Mouse (Mus musculus) left cerebral cortex, adult 9 months (tissue): Measurements from ENCODE around the gene Fbxo2.
"Not testable (repeated sequence)": the region's sequence is repeated elsewhere in the genome, so short reads cannot be mapped to it uniquely, and the experiment has no call there.

ENCODE experiments used
- DNase-seq, 2 experiments: peaks; one replicate each; pipeline ENCODE4 v3.0.0; 2022; ENCODE audit warnings: low spot score in 2 of 2

Fbxo2 gene

GRCm38 (mm10) chr4:148174495-148174862 lies 14.1 kb downstream of the Fbxo2 start:
- peak in 1 of 2 experiments; percentile 24 for DNase-seq

GRCm38 (mm10) chr4:148176603-148177002 lies 16.2 kb downstream of the Fbxo2 start:
- DNase-seq, result not testable (repeated sequence)

DNA sequence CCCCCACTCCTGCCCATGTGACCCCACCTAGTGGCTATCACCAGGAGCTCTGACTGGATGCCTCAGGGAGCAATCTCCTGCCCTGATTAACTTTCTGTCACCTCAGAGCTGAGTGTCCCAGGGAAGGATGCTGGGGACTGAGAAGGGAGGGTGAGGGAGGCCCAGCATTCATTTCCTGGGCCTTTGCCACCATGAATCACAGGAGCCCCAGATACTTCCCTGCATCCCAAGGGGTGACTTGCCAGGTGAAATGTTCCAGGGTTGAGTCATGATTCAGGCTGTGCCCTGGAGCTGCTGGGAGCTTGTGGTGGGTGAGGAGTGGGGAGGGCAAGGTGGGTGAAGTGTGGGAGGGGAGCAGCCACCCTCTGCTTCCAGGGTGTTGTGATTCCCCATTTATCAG lies 17.3 kb downstream of the Fbxo2 start:
- no peak for DNase-seq

GRCm38 (mm10) chr4:148181483-148181882 lies 21.1 kb downstream of the Fbxo2 start:
- peak in 1 of 2 experiments; percentile 10 for DNase-seq

- no peak for DNase-seq
Measured at GRCm38 (mm10) chr4:148182363-148182762, 21.9 kb downstream of the Fbxo2 start.

DNA sequence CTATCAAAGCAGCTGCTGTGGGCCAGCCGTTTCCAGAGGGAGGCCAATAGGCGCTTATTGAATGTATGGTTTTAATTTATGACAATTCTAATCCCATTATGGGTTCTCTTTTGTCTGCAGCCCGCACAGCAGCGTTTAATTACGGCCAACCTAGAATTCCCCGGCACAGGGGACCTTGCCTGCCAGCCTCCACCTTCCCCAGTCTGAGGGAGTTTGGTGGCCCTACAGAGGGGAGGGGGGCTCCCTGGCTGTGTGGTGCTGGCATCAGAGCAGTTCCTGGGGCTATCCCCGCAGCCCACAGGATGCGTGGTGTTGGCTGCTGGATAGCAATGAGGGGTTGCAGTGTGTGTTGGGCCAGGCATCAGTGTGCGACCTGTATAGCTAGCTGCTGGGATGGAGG lies 24.1 kb downstream of the Fbxo2 start:
- no peak for DNase-seq

GRCm38 (mm10) chr4:148185819-148186218 lies 25.4 kb downstream of the Fbxo2 start:
- no peak for DNase-seq

DNA sequence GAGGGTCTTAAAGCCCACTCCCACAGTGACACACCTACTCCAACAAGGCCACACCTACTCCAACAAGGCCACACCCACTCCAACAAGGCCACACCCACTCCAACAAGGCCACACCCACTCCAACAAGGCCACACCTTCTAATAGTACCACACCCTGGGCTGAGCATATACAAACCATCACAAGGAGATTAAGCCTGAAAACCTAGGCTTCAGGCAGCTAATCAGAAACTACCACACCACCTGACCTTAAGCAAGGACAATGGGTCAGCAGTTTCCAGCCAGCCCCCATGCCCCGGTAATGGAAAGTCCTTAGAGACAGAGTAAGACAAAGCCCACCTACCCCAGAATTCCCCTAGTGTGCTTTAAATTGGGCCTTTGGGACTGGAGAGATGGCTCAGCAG lies 28.3 kb downstream of the Fbxo2 start:
- not testable (repeated sequence) for DNase-seq

DNA sequence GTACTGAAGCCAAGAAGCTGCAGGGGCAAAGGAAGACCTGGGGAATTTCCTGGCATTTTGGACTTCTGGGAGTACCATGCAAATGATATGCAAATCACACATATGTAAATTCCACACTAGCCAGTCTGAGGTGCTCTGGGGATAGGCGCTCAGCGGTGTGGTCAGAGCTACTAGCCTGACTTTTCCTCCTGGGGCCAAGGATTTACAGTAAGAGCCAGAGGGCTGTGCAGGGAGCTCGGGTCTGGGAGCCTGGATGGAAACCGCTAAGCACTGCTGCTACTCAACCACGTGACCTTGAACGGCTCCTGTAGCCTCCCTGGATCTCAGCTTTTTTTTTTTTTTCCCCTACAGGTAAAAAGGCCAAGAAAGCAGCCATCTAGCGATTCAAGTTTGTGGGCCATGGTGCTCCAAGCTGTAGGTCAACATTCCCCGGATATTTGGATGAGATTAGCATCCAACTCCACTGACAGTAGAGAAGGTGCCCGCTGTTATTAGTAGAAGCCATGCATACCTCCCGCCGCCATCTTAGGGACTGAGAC lies 32.4 kb downstream of the Fbxo2 start:
- no peak for DNase-seq

DNA sequence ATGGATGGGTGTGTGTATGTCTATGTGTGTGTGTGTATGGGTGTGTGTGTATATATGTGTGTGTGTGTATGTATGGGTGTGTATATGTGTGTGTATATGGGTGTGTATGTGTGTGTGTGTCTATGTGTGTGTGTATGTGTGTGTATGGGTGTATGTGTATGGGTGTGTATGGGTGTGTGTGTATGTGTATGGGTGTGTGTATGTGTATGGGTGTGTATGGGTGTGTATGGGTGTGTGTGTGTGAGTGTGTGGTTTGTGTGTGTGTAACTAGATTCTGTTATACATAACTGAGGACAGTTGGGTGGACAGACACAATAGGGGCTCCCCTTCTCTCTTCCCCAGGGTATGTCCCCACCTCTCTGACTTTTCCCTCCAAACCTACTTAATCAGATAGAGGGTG lies 34.0 kb downstream of the Fbxo2 start:
- no peak for DNase-seq

GRCm38 (mm10) chr4:148198721-148199120 lies 38.3 kb downstream of the Fbxo2 start:
- DNase-seq, result no peak

DNA sequence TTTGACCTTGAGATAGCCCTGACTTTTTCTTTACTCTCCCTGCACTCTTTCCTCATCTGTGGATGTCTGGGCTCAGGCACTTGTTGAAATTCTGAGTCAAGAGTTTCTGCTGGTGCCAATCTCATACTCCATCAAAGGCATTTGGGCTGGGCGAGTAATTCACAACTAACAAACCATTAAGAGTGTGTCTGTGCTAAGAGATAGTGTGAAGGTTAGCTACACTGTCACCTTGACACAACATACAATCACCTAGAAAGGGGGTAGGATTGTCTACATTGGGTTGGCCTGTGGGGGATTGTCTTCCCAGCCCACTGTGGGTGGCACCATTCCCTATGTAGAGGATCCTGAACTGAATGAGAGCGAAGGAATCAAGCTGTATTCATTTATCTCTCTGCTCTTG lies 43.1 kb downstream of the Fbxo2 start:
- DNase-seq, result no peak

DNA sequence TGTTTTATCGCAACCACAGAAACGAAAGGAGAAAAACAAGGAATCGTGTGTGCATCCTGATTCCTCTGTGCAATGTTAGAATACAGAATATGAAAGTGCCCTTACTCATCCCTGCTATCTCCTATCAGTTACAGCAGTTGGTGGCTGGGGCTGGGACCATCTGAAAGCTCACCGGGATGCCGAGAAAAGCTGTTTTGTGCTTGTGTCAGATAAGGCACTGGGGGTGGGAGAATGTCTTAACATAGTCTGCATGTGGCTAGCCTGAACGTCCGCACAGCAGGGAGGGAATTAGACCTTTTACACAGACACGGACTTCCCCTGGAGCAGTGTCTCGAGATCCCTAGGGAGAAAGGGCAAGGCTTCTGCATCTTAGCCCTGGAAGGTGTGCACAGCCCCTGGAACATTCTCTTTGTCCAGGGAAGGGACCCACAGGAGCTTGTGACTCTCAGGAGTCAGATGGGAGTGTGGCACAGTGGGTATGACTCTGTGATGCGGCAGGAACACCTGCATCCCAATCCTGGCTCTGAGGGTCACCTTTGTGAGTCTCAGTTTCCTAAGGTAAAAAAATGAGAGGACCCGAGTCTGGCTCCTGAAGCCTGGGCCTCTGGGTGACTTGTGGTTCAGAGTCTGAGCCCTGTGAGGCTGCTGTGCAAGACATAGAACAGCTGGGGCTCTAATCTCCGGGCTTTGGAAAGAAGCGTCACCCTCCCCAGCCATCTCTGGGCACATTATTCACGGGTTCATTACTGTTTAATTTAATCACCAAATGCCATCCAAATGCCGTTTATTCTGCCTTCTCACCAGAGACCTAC lies 43.8 kb downstream of the Fbxo2 start:
- no peak for DNase-seq

- DNase-seq, result no peak
Measured at GRCm38 (mm10) chr4:148204873-148205232, 44.4 kb downstream of the Fbxo2 start.

- peak in 1 of 2 experiments; percentile 78 for DNase-seq
Measured at GRCm38 (mm10) chr4:148214460-148215136, 54.2 kb downstream of the Fbxo2 start.

DNA sequence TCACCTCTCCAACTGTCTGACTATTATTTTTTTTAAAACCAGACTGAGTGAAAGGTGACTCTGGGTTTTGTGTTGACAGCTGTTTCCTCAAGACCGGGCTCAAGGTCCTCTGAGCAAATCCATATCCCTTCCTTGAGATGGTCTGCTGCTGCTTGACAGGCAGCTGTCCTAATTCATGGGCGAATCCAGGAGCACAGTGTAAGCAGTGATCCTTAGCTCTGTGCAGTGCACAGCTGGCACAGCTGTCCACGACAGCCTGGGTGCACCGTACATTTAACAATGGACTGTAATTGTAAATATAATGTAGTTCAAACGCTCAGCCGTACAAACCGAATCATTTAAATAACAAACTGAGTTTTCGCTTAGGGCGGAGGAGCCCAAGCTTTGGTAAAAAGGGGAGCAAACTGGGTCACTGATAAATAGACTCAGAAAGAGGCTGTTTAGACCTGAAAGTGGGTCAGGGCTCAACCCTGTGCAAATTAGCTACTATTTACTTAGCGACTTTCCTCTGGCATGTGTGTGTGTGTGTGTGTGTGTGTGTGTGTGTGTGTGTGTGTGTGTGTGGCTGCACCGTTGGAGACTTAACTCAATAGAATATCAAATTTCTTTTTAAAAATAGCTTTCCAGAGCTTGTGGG lies 55.0 kb downstream of the Fbxo2 start:
- no peak for DNase-seq
